Mouse (Mus musculus): ENCODE data around the gene Cdon.

DNA sequence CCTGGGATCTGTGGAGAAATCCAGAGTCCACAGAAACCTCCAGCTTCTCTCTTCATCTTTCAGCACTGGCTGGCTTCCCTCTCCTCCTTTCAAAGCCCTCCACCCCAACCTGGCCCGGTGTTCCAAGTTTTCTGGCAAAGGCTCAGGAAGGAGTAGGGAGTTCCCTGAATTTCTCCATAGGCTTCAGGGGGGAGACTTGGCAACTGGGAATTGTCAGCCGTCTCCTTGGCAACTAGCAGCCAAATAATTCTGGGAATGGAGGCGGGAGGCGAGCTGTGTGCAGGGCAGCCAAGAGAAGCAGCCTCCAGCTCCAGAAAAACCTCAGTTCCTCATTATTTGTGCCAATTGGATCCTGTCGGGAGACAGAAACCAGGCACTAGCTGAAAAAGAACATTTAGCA lies 102.6 kb downstream of the Cdon start:
- no peak for TF ChIP-seq CTCF (IDR thresholded peaks at IDR 0.05; ENCODE audit: insufficient read depth, low read length)
- TF ChIP-seq POLR2A (IDR thresholded peaks at IDR 0.05; ENCODE audit: borderline replicate concordance, extremely low read depth, low read depth, low read length), result no peak
